Mouse (Mus musculus) left cerebral cortex, adult 18-20 months (tissue): ENCODE results near the gene Usp25. TPM values are rescaled to one million over a fixed set of nuclear protein-coding genes. Genes with fewer than 3 reads are reported as not detected.
A peak's percentile ranks its signal among the peaks of the same experiment; 100 is the strongest.

ENCODE experiments used
- DNase-seq, 2 experiments: peaks; one replicate each; pipeline ENCODE4 v3.0.0; 2021 to 2022; ENCODE audit warnings: low spot score in 2 of 2, mixed read lengths in 1 of 2
- total RNA-seq, 2 experiments: library from RNA; stranded (reverse); gene quantifications; 2 replicates each; pipeline ENCODE4 v1.2.3; 2021

The Usp25 gene
- total RNA-seq, 2 experiments from 2014 or later, result 35.1 to 35.6 TPM

DNA sequence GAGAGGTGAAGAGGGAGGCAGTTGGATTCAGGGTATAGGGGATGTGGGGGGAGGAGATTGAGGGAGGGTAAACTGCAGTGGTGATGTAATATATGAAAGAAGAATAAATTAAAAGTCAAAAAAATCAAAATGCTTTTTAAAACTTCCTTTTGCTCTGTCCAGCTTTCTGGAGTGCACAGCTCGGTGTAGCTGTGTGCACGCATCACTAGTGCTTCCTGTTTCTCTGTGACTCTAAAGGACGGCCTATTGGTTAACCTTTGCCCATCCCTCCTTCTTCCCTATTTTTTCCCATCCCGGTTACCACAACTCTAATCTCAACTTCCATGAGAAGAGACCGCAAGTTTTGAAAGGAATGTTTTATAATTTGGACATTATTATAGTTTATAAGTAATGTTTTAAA, 119.5 kb downstream of the Usp25 start:
- no peak for DNase-seq

DNA sequence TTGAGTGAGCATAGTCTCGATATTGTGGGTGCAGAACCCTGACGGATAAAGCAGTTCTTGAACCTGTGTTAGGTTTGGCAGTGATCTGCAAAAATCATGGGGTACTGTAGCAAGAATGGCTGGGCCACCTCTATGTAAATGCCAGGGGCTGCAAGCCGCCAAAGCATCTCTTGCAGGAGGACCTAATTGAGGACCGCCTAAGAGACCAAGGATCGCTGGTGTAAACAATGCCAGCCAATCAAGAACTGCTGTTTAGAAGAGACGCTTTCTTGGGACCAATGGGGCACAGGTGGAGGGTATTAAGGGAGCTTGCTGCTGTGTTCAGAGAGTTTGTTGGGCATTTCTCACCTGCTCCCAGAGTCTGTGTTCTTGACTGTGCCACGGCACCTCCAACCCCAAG, 127.1 kb downstream of the Usp25 start:
- no peak for DNase-seq

DNA sequence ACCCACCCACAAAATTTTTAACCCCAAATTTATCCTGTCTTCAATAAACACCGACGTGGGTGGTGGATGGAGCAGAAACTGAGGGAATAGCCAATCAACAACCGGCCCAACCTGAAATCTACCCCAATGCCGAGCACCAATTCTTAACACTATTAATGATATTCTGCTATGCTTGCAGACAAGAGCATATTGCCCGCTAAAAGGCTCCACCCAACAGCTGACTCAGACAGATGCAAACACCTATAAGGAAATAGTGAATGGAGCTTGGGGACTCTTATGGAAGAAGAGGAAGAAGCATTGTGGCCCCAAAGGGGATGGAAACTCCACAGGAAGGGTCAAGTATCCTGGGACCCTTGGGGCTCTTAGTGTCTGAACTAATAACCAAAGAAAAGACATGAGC, 133.3 kb downstream of the Usp25 start:
- no peak for DNase-seq

DNA sequence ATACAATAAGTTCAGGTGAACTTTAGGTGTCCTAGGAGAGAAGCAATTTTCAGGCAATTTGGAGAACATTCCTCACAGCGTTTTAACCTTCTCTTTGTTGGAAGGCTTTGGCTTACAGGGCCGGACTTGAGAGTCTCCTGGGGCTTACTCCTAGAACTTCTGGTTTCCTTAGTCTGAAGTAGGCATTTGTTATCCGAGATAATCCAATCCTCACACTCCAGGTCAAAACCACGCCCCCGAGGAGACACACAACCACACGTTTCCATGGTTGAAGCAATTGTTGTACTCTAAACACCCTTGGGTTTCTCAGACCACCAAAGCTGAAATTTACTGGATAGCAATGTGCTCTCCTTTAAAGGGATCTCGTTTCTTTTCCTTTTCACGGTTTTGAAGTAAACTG, 136.8 kb downstream of the Usp25 start:
- no peak for DNase-seq

DNA sequence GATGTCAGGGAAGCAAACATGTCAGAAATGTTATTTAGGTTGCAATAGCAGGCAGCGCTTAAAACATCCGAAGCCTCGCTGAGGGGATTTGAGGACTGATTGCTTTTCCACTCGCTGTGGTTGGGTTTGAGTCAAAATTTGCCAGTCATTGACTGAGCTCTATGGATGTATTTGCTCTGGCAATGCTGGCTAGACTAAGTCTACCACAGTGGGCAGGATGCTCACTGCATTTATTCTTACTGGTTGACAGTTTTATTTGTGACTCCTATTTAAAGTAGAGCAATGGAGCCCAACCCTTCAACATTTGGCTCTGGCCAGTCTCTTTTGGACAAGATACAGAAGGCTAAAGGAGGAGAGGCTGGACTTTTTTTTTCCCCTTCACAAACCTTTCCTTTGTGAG, 137.4 kb downstream of the Usp25 start:
- DNase-seq, result no peak

DNA sequence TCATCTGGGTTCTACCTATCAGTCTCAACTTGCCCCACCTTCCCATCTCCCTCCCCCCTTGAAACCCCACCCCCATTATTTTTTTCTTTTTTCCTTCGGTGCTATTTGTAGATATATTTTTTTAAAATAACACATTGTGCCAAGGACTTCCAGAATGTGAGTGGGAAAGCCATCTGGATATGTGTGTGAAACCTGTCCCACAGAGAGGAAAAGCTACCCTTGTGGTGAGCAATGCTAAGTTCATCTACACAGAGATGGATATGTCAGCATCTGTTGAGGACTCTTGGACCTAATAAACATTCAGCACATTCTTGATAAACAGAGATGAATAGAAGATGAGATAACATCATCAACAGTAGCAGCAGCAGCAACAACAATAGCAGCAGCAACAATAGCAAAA, 138.8 kb downstream of the Usp25 start:
- peak; percentile 33 to 49 for DNase-seq

DNA sequence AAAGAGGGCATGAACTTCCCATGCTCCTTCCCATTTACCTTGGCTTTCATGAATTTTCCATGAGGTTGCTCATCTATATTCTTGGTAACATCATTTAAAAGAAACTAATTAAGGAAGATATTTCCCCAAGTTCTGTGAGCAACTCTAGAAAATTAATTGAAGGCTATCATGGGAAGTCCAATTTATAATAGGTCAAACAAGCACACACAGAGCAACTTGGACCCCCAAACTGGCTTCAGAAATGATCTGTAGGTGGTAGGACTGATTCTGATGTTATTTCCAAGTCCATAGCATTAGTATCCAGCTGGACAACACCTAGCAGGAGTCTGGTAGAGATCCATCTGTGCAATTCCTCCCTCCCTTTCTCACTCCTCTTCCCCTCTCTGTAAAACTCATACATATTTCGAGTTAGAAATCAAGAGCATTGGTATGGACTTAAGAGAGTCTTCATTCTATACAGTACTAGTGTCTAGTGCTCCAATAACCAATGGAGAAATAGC, 139.8 kb downstream of the Usp25 start:
- DNase-seq, result no peak

DNA sequence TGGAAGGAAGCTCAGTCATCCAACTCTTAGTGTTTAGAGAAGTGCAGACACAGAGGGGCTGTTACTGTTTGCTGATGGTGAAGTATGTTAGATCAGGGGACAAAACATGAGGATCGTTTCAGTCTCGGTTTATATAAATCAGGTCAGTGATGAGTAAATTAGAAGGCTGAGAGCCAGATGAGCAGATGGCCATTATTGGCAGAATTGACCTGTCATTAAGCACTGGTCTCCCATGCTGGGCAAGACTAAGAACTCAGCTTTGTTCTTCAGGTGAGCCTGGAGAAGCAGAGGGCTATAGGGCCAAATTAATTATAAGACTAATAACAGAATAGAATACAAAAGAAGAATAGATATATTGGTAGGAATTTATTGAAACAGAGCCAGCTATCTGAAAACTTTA, 140.3 kb downstream of the Usp25 start:
- DNase-seq, result no peak

DNA sequence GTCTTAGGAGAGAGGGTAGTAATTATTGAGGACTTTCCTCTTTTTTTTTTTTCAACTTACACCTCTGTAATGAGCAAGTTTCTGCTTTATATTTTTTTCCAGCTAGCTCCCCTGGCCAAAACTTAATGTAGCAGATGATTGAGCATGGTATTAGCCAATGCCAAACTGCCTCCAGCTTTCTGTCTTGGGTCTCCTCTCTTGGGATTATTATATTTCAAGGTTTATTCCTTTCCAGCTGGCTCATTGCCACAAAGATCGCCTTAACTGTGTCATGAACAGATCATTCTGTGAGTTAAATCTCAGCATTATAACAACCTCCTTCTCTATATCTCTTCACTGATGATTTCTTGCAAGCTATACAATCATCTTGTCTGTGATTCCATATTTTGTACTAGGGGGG, 141.3 kb downstream of the Usp25 start:
- DNase-seq, result no peak
